Mouse (Mus musculus) stomach, postnatal 0 days (tissue): Measurements from ENCODE around the gene Olfr1226. TPM values are rescaled to one million over a fixed set of nuclear protein-coding genes. Genes with fewer than 3 reads are reported as not detected.
"Not testable (repeated sequence)": the region's sequence is repeated elsewhere in the genome, so short reads cannot be mapped to it uniquely, and the experiment has no call there.

ENCODE experiments used
- ATAC-seq: fragments of 200-750 bp; cut with Nextera tagmentation; 2 replicates; pipeline ENCODE4 v1.8.0; 2017; ENCODE audit not compliant: low FRiP score, low TSS enrichment
- DNase-seq: peaks from one replicate; pipeline ENCODE4 v3.0.0-alpha.2; 2016; ENCODE audit warnings: low spot score
- H3K27ac ChIP-seq: fragments of 300-500 bp; sonication (generic); replicated peaks from 2 replicates; pipeline ENCODE4 v1.5.1; 2014; ENCODE audit warnings: mild to moderate bottlenecking, control low read depth
- H3K27me3 ChIP-seq: fragments of 300-500 bp; sonication (generic); 2 replicates; pipeline ENCODE4 v1.6.1; 2014; ENCODE audit warnings: low read length; ENCODE audit not compliant: control insufficient read depth, insufficient read depth
- H3K36me3 ChIP-seq: fragments of 300-500 bp; sonication (generic); 2 replicates; pipeline ENCODE4 v1.6.1; 2014; ENCODE audit warnings: low read length, mixed read lengths; ENCODE audit not compliant: control insufficient read depth, insufficient read depth
- H3K4me1 ChIP-seq: fragments of 300-500 bp; sonication (generic); replicated peaks from 2 replicates; pipeline ENCODE4 v1.6.1; 2014; ENCODE audit warnings: antibody characterized with exemption; ENCODE audit not compliant: control insufficient read depth, insufficient read depth
- H3K4me2 ChIP-seq: fragments of 300-500 bp; sonication (generic); replicated peaks from 2 replicates; pipeline ENCODE4 v1.6.1; 2014; ENCODE audit warnings: low read depth, mild to moderate bottlenecking, control low read depth, moderate library complexity
- H3K4me3 ChIP-seq: fragments of 300-500 bp; sonication (generic); 2 replicates; pipeline ENCODE4 v1.5.1; 2014; ENCODE audit warnings: low read depth, low read length, control low read depth
- H3K9ac ChIP-seq: fragments of 300-500 bp; sonication (generic); 2 replicates; pipeline ENCODE4 v1.6.1; 2014; ENCODE audit warnings: mild to moderate bottlenecking, low read length, control low read depth, mixed read lengths
- H3K9me3 ChIP-seq: fragments of 300-500 bp; sonication (generic); 2 replicates; pipeline ENCODE4 v1.6.1; 2016; ENCODE audit warnings: low read length; ENCODE audit not compliant: control insufficient read depth
- CTCF ChIP-seq: IDR thresholded peaks from 2 replicates; pipeline ENCODE4 v1.5.1; 2016; ENCODE audit warnings: antibody characterized with exemption, low read depth, mild to moderate bottlenecking, moderate library complexity
- EP300 ChIP-seq: optimal IDR thresholded peaks from 2 replicates; pipeline ENCODE3; 2016; ENCODE audit warnings: antibody characterized with exemption
- WGBS: fragments of 180-500 bp; shearing (Covaris S2); extraction: QIAGEN DNeasy Blood & Tissue Kit; methylation state at CpG from one replicate; pipeline ENCODE4 v1.1.7; 2014; 5-methylcytosine and 5-hydroxymethylcytosine counted together
- polyA plus RNA-seq: library from polyadenylated mRNA; unstranded; fragments of >200 nt; fragmentation: Nextera tagmentation; extraction: Ambion mirVana; gene quantifications from 2 replicates; pipeline ENCODE4 v1.2.1, GENCODE M21; 2015

Olfr1226 gene
- 0.01 TPM in 1 of 2 replicates, not detected in the other for polyA plus RNA-seq

DNA sequence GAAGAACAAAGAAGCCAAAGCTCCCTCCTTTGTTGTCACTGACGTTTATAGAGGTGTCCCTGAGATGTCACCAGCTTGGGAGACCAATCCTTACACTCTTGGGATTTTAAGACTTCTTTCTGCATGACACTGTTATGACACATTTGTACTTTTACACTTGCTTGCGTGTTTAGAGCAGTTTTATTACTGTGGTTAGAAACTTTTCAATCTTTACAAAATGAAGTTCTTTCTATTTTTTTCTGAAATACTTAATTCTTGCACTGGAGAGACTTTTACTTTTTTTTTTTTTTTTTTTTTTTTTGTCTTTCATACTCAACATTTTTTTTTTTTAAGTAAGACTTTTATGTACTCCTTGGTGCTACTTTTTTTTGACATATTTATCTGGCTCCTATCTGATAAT, at the start of gene Olfr1226:
Gene Olfr1226 (minus strand): TSS at position 101 of the 400 bp plus-strand sequence.
- H3K9ac ChIP-seq: no peak within 1 kb of the TSS
- no peak within 1 kb of the TSS for H3K4me2 ChIP-seq
- 55% methylated on average over 2 of the region's 2 CpGs for WGBS
- no peaks in the 10 kb centered on the region for H3K36me3 ChIP-seq
- H3K4me1 ChIP-seq: no peaks in the 10 kb centered on the region
- DNase-seq: no peak
- H3K9me3 ChIP-seq: no peaks in the 10 kb centered on the region
- H3K27me3 ChIP-seq: no peaks in the 10 kb centered on the region
- ATAC-seq: no peak
- H3K27ac ChIP-seq: no peak within 1 kb of the TSS
- TF ChIP-seq EP300: no peak
- TF ChIP-seq CTCF: no peak
- H3K4me3 ChIP-seq: no peak within 1 kb of the TSS

GRCm38 (mm10) chr2:89196325-89196982, 3.4 kb downstream of the Olfr1226 start:
- 73% methylated on average over 3 of the region's 3 CpGs for WGBS
- TF ChIP-seq CTCF: no peak
- TF ChIP-seq EP300: no peak
- ATAC-seq (no peak), DNase-seq (no peak)
- no peak overlapping the region for H3K9ac ChIP-seq
- no peak overlapping the region for H3K4me3 ChIP-seq
- no peaks in the 10 kb centered on the region for H3K27me3 ChIP-seq
- H3K36me3 ChIP-seq: no peaks in the 10 kb centered on the region
- H3K27ac ChIP-seq: no peak overlapping the region
- no peaks in the 10 kb centered on the region for H3K4me1 ChIP-seq
- H3K9me3 ChIP-seq: no peaks in the 10 kb centered on the region
- H3K4me2 ChIP-seq: no peak overlapping the region

- no peak within 1 kb of the TSS for H3K4me3 ChIP-seq
- H3K9me3 ChIP-seq: no peaks in the 10 kb centered on the region
- ATAC-seq: no peak
- TF ChIP-seq CTCF (no peak), EP300 (no peak)
- no peak within 1 kb of the TSS for H3K9ac ChIP-seq
- no peak for DNase-seq
- H3K27ac ChIP-seq: no peak within 1 kb of the TSS
- no peaks in the 10 kb centered on the region for H3K27me3 ChIP-seq
- H3K36me3 ChIP-seq: no peaks in the 10 kb centered on the region
- no peaks in the 10 kb centered on the region for H3K4me1 ChIP-seq
- no peak within 1 kb of the TSS for H3K4me2 ChIP-seq
- WGBS: 88% methylated on average over 1 of the region's 1 CpGs
Observed at GRCm38 (mm10) chr2:89174569-89174968, 25.3 kb downstream of the Olfr1226 start, which contains the start of gene Olfr1225. Gene Olfr1225, minus strand, starts transcription at chr2:89174669.

DNA sequence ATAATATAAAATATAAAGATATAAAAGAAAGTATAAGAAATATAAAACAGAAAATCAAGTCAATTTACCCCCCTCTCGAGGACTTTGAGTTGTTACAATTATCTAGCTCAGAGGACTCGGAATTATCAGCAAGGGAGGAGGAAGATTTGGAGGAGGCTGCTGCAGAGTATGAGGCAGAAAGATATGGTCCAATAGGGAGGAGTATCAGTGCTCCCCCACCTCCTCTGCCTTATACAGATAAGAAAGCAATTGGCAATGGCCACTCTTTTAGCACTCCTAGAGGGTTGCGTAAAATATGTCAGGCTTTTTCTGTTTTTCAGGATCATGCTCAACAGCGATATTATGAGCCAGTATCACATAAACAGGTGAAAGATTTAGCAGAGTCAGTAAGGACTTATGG, 35.1 kb downstream of the Olfr1226 start:
- H3K9me3 ChIP-seq, H3K4me3 ChIP-seq, H3K36me3 ChIP-seq, H3K27ac ChIP-seq, DNase-seq, H3K4me1 ChIP-seq, H3K4me2 ChIP-seq, ATAC-seq, H3K27me3 ChIP-seq, H3K9ac ChIP-seq: not testable (repeated sequence)
- 83% methylated on average over 4 of the region's 4 CpGs for WGBS

GRCm38 (mm10) chr2:89163991-89164390, 35.9 kb downstream of the Olfr1226 start, which contains the start of gene Olfr1224-ps1:
Gene Olfr1224-ps1, minus strand, starts transcription at chr2:89164091.
- H3K4me2 ChIP-seq, H3K27ac ChIP-seq, DNase-seq, H3K36me3 ChIP-seq, H3K4me3 ChIP-seq, ATAC-seq, H3K27me3 ChIP-seq, H3K9ac ChIP-seq, H3K9me3 ChIP-seq, H3K4me1 ChIP-seq: not testable (repeated sequence)
- 92% methylated on average over 8 of the region's 8 CpGs for WGBS

DNA sequence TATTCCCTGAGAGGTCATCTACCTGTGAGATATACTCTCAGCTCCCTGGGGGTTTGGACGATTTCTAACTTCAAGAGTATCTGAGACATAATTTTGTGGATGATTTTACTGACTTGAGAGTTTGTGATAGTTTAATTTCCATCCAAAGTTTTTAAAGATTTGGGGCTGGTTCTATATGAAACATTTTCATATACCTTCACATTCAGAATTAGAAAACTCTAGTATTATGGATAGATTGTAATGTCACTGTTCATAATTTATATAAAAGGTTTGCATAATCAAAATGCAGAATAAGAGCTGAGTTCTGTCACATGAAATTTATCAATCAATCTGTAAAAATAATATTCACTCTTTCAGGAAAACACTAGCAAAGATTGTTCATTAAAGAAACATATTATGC, 48.4 kb downstream of the Olfr1226 start, which contains the start of gene Olfr1223:
Gene Olfr1223 (minus strand): TSS at position 101 of the 400 bp plus-strand sequence.
- H3K4me3 ChIP-seq: no peak within 1 kb of the TSS
- 54% methylated on average over 1 of the region's 1 CpGs for WGBS
- no peak for DNase-seq
- H3K4me2 ChIP-seq: no peak within 1 kb of the TSS
- no peaks in the 10 kb centered on the region for H3K9me3 ChIP-seq
- no peaks in the 10 kb centered on the region for H3K27me3 ChIP-seq
- no peak for ATAC-seq
- TF ChIP-seq EP300 (no peak), CTCF (no peak)
- H3K36me3 ChIP-seq: no peaks in the 10 kb centered on the region
- no peak within 1 kb of the TSS for H3K27ac ChIP-seq
- no peaks in the 10 kb centered on the region for H3K4me1 ChIP-seq
- no peak within 1 kb of the TSS for H3K9ac ChIP-seq

Other genes starting within 250 kb of the Olfr1226 start
- gene Olfr1212, start 246.1 kb downstream of the Olfr1226 start, polyA plus RNA-seq: not detected in 2 replicates
- gene Gm13762, start 219.8 kb downstream of the Olfr1226 start, polyA plus RNA-seq: not detected in 2 replicates
- gene Olfr1214, start 207.4 kb downstream of the Olfr1226 start, polyA plus RNA-seq: not detected in 2 replicates
- gene Olfr1215, start 193.1 kb downstream of the Olfr1226 start, polyA plus RNA-seq: not detected in 2 replicates
- not detected in 2 replicates for gene Olfr1216, start 181.7 kb downstream of the Olfr1226 start, polyA plus RNA-seq
- not detected in 2 replicates for gene Olfr1217, start 168.0 kb downstream of the Olfr1226 start, polyA plus RNA-seq
- not detected in 2 replicates for gene Olfr1218, start 138.9 kb downstream of the Olfr1226 start, polyA plus RNA-seq
- not detected in 2 replicates for gene Olfr1219, start 116.5 kb downstream of the Olfr1226 start, polyA plus RNA-seq
- not detected in 2 replicates for gene Olfr1220, start 93.2 kb downstream of the Olfr1226 start, polyA plus RNA-seq
- 0.04 TPM in 1 of 2 replicates, not detected in the other for gene Olfr1221, start 82.8 kb downstream of the Olfr1226 start, polyA plus RNA-seq
- not detected in 2 replicates for gene Olfr1222, start 67.0 kb downstream of the Olfr1226 start, polyA plus RNA-seq
- gene Olfr1223, start 48.5 kb downstream of the Olfr1226 start, polyA plus RNA-seq: not detected in 2 replicates
- gene Olfr1224-ps1, start 36.0 kb downstream of the Olfr1226 start, polyA plus RNA-seq: not detected in 2 replicates
- not detected in 2 replicates for gene Olfr1225, start 25.4 kb downstream of the Olfr1226 start, polyA plus RNA-seq
- not detected in 2 replicates for gene Olfr1228, start 54.0 kb upstream of the Olfr1226 start, polyA plus RNA-seq
- gene Olfr1229, start 88.0 kb upstream of the Olfr1226 start, polyA plus RNA-seq: not detected in 2 replicates
- gene Olfr1230, start 97.2 kb upstream of the Olfr1226 start, polyA plus RNA-seq: not detected in 2 replicates
- 0.02 TPM in 1 of 2 replicates, not detected in the other for gene Olfr1231, start 107.0 kb upstream of the Olfr1226 start, polyA plus RNA-seq
- gene Olfr1232, start 129.6 kb upstream of the Olfr1226 start, polyA plus RNA-seq: not detected in 2 replicates
- 0.02 TPM in 1 of 2 replicates, not detected in the other for gene Olfr1233, start 142.3 kb upstream of the Olfr1226 start, polyA plus RNA-seq
- gene Olfr1234, start 164.8 kb upstream of the Olfr1226 start, polyA plus RNA-seq: not detected in 2 replicates
- gene Olfr1238, start 209.6 kb upstream of the Olfr1226 start, polyA plus RNA-seq: not detected in 2 replicates
- not detected in 2 replicates for gene Olfr1239, start 220.4 kb upstream of the Olfr1226 start, polyA plus RNA-seq
- gene Olfr1240, start 243.0 kb upstream of the Olfr1226 start, polyA plus RNA-seq: not detected in 2 replicates